Mouse (Mus musculus): ENCODE measurements around the gene Luzp2. TPM values are rescaled to one million over a fixed set of nuclear protein-coding genes. Genes with fewer than 3 reads are reported as not detected.

Luzp2 gene
- polyA plus RNA-seq, 1 experiment from 2014 or later, result 0.21 TPM

GRCm38 (mm10) chr7:54852860-54853259 lies 17.6 kb downstream of the Luzp2 start:
- H3K9ac ChIP-seq (ENCODE audit: low read length), result no peak overlapping the region
- no peaks in the 10 kb centered on the region for H3K27me3 ChIP-seq (ENCODE audit: control insufficient read depth, insufficient read depth, low read depth, low read length)
- no peaks in the 10 kb centered on the region; the same call in 1 of the 2 replicates for H3K9me3 ChIP-seq (ENCODE audit: control insufficient read depth, low read length)
- no peak overlapping the region for H3K4me3 ChIP-seq (ENCODE audit: low read length)
- no peak overlapping the region for H3K4me2 ChIP-seq (ENCODE audit: low read depth, low read length)
- H3K36me3 ChIP-seq (ENCODE audit: control insufficient read depth, insufficient read depth, low read length), result no peaks in the 10 kb centered on the region
- no peak for ATAC-seq (ENCODE audit: low read depth)
- H3K4me1 ChIP-seq (replicated peaks; ENCODE audit: control insufficient read depth, insufficient read depth, low read length), result no peaks in the 10 kb centered on the region
- 24% methylated on average over 1 of the region's 1 CpGs for WGBS
- H3K27ac ChIP-seq (ENCODE audit: low read length), result no peak overlapping the region

GRCm38 (mm10) chr7:54861230-54861856 lies 26.0 kb downstream of the Luzp2 start:
- ATAC-seq (ENCODE audit: low read depth), result no peak
- Histone ChIP-seq H3K4me2 (ENCODE audit: low read depth, low read length) (no peak overlapping the region), H3K9ac (ENCODE audit: low read length) (no peak overlapping the region), H3K27me3 (ENCODE audit: control insufficient read depth, insufficient read depth, low read depth, low read length) (no peaks in the 10 kb centered on the region), H3K4me3 (ENCODE audit: low read length) (no peak overlapping the region), H3K9me3 (ENCODE audit: control insufficient read depth, low read length) (no peaks in the 10 kb centered on the region), H3K36me3 (ENCODE audit: control insufficient read depth, insufficient read depth, low read length) (no peaks in the 10 kb centered on the region), H3K27ac (ENCODE audit: low read length) (no peak overlapping the region), H3K4me1 (replicated peaks; ENCODE audit: control insufficient read depth, insufficient read depth, low read length) (no peaks in the 10 kb centered on the region)
- WGBS, result 79% methylated on average over 11 of the region's 11 CpGs

- no peak overlapping the region for H3K27ac ChIP-seq (ENCODE audit: low read length)
- H3K36me3 ChIP-seq (ENCODE audit: control insufficient read depth, insufficient read depth, low read length), result no peaks in the 10 kb centered on the region
- no peak for ATAC-seq (ENCODE audit: low read depth)
- H3K4me2 ChIP-seq (ENCODE audit: low read depth, low read length), result no peak overlapping the region
- H3K4me3 ChIP-seq (ENCODE audit: low read length), result no peak overlapping the region
- H3K27me3 ChIP-seq (ENCODE audit: control insufficient read depth, insufficient read depth, low read depth, low read length), result no peaks in the 10 kb centered on the region
- no peaks in the 10 kb centered on the region for H3K9me3 ChIP-seq (ENCODE audit: control insufficient read depth, low read length)
- 76% methylated on average over 4 of the region's 4 CpGs for WGBS
- no peak overlapping the region for H3K9ac ChIP-seq (ENCODE audit: low read length)
- H3K4me1 ChIP-seq (replicated peaks; ENCODE audit: control insufficient read depth, insufficient read depth, low read length), result no peaks in the 10 kb centered on the region
These were observed 43.8 kb downstream of the Luzp2 start for GRCm38 (mm10) chr7:54878928-54879644.

- H3K9me3 ChIP-seq (ENCODE audit: control insufficient read depth, low read length), result no peaks in the 10 kb centered on the region
- no peak overlapping the region for H3K4me2 ChIP-seq (ENCODE audit: low read depth, low read length)
- no peak overlapping the region for H3K9ac ChIP-seq (ENCODE audit: low read length)
- H3K27me3 ChIP-seq (ENCODE audit: control insufficient read depth, insufficient read depth, low read depth, low read length), result no peaks in the 10 kb centered on the region
- whole genome bisulfite sequencing, result 79% methylated on average over 3 of the region's 3 CpGs
- no peaks in the 10 kb centered on the region for H3K36me3 ChIP-seq (ENCODE audit: control insufficient read depth, insufficient read depth, low read length)
- no peak for ATAC-seq (ENCODE audit: low read depth)
- H3K4me3 ChIP-seq (ENCODE audit: low read length), result no peak overlapping the region
- no peak overlapping the region for H3K27ac ChIP-seq (ENCODE audit: low read length)
- H3K4me1 ChIP-seq (replicated peaks; ENCODE audit: control insufficient read depth, insufficient read depth, low read length), result no peaks in the 10 kb centered on the region
These were observed 58.7 kb downstream of the Luzp2 start for GRCm38 (mm10) chr7:54893709-54894627.

GRCm38 (mm10) chr7:54898589-54898988 lies 63.3 kb downstream of the Luzp2 start:
- Histone ChIP-seq H3K27me3 (ENCODE audit: control insufficient read depth, insufficient read depth, low read depth, low read length) (no peaks in the 10 kb centered on the region), H3K36me3 (ENCODE audit: control insufficient read depth, insufficient read depth, low read length) (no peaks in the 10 kb centered on the region), H3K4me3 (ENCODE audit: low read length) (no peak overlapping the region), H3K4me2 (ENCODE audit: low read depth, low read length) (no peak overlapping the region), H3K4me1 (replicated peaks; ENCODE audit: control insufficient read depth, insufficient read depth, low read length) (no peaks in the 10 kb centered on the region), H3K9ac (ENCODE audit: low read length) (no peak overlapping the region), H3K9me3 (ENCODE audit: control insufficient read depth, low read length) (no peaks in the 10 kb centered on the region), H3K27ac (ENCODE audit: low read length) (no peak overlapping the region)
- ATAC-seq (ENCODE audit: low read depth), result no peak
- 56% methylated on average over 3 of the region's 3 CpGs for WGBS

- WGBS, result 77% methylated on average over 7 of the region's 7 CpGs
- H3K9me3 ChIP-seq (ENCODE audit: control insufficient read depth, low read length), result no peaks in the 10 kb centered on the region
These were observed 74.7 kb downstream of the Luzp2 start for GRCm38 (mm10) chr7:54909958-54910357.

GRCm38 (mm10) chr7:54914030-54914429 lies 78.7 kb downstream of the Luzp2 start:
- Histone ChIP-seq H3K27me3 (ENCODE audit: control insufficient read depth, insufficient read depth, low read depth, low read length) (no peaks in the 10 kb centered on the region), H3K4me1 (replicated peaks; ENCODE audit: control insufficient read depth, insufficient read depth, low read length) (no peaks in the 10 kb centered on the region), H3K9ac (ENCODE audit: low read length) (no peak overlapping the region), H3K27ac (ENCODE audit: low read length) (no peak overlapping the region), H3K9me3 (ENCODE audit: control insufficient read depth, low read length) (no peaks in the 10 kb centered on the region), H3K4me2 (ENCODE audit: low read depth, low read length) (no peak overlapping the region), H3K4me3 (ENCODE audit: low read length) (no peak overlapping the region), H3K36me3 (ENCODE audit: control insufficient read depth, insufficient read depth, low read length) (no peaks in the 10 kb centered on the region)
- no peak for ATAC-seq (ENCODE audit: low read depth)
- whole genome bisulfite sequencing, result 28% methylated on average over 1 of the region's 1 CpGs

More at GRCm38 (mm10) chr7:54909958-54910357, 74.7 kb downstream of the Luzp2 start:
- ATAC-seq (ENCODE audit: low read depth), result no peak
- Histone ChIP-seq H3K4me2 (ENCODE audit: low read depth, low read length) (no peak overlapping the region), H3K36me3 (ENCODE audit: control insufficient read depth, insufficient read depth, low read length) (no peaks in the 10 kb centered on the region), H3K9ac (ENCODE audit: low read length) (no peak overlapping the region), H3K27me3 (ENCODE audit: control insufficient read depth, insufficient read depth, low read depth, low read length) (no peaks in the 10 kb centered on the region), H3K4me1 (replicated peaks; ENCODE audit: control insufficient read depth, insufficient read depth, low read length) (no peaks in the 10 kb centered on the region), H3K4me3 (ENCODE audit: low read length) (no peak overlapping the region), H3K27ac (ENCODE audit: low read length) (no peak overlapping the region)

GRCm38 (mm10) chr7:54921991-54922390 lies 86.7 kb downstream of the Luzp2 start:
- no peak overlapping the region for H3K9ac ChIP-seq (ENCODE audit: low read length)
- H3K4me1 ChIP-seq (replicated peaks; ENCODE audit: control insufficient read depth, insufficient read depth, low read length), result no peaks in the 10 kb centered on the region
- ATAC-seq (ENCODE audit: low read depth), result no peak
- H3K9me3 ChIP-seq (ENCODE audit: control insufficient read depth, low read length), result no peaks in the 10 kb centered on the region
- H3K4me2 ChIP-seq (ENCODE audit: low read depth, low read length), result no peak overlapping the region
- no peak overlapping the region for H3K27ac ChIP-seq (ENCODE audit: low read length)
- no peaks in the 10 kb centered on the region for H3K27me3 ChIP-seq (ENCODE audit: control insufficient read depth, insufficient read depth, low read depth, low read length)
- no peak overlapping the region for H3K4me3 ChIP-seq (ENCODE audit: low read length)
- no peaks in the 10 kb centered on the region for H3K36me3 ChIP-seq (ENCODE audit: control insufficient read depth, insufficient read depth, low read length)
- 58% methylated on average over 3 of the region's 3 CpGs for WGBS

- Histone ChIP-seq H3K27ac (ENCODE audit: low read length) (no peak overlapping the region), H3K27me3 (ENCODE audit: control insufficient read depth, insufficient read depth, low read depth, low read length) (no peaks in the 10 kb centered on the region), H3K9me3 (ENCODE audit: control insufficient read depth, low read length) (no peaks in the 10 kb centered on the region), H3K36me3 (ENCODE audit: control insufficient read depth, insufficient read depth, low read length) (no peaks in the 10 kb centered on the region), H3K4me2 (ENCODE audit: low read depth, low read length) (no peak overlapping the region), H3K4me1 (replicated peaks; ENCODE audit: control insufficient read depth, insufficient read depth, low read length) (no peaks in the 10 kb centered on the region), H3K4me3 (ENCODE audit: low read length) (no peak overlapping the region), H3K9ac (ENCODE audit: low read length) (no peak overlapping the region)
- 81% methylated on average over 2 of the region's 2 CpGs for WGBS
- no peak for ATAC-seq (ENCODE audit: low read depth)
These were observed 121.5 kb downstream of the Luzp2 start for GRCm38 (mm10) chr7:54956759-54957158.
